Mouse (Mus musculus): ENCODE measurements around the gene Cacna1h. TPM values are rescaled to one million over a fixed set of nuclear protein-coding genes. Genes with fewer than 3 reads are reported as not detected.

Cacna1h gene
- polyA plus RNA-seq (2014; fragmentation: Nextera tagmentation; extraction: Ambion mirVana): 2.6 and 3.2 TPM in 2 replicates

DNA sequence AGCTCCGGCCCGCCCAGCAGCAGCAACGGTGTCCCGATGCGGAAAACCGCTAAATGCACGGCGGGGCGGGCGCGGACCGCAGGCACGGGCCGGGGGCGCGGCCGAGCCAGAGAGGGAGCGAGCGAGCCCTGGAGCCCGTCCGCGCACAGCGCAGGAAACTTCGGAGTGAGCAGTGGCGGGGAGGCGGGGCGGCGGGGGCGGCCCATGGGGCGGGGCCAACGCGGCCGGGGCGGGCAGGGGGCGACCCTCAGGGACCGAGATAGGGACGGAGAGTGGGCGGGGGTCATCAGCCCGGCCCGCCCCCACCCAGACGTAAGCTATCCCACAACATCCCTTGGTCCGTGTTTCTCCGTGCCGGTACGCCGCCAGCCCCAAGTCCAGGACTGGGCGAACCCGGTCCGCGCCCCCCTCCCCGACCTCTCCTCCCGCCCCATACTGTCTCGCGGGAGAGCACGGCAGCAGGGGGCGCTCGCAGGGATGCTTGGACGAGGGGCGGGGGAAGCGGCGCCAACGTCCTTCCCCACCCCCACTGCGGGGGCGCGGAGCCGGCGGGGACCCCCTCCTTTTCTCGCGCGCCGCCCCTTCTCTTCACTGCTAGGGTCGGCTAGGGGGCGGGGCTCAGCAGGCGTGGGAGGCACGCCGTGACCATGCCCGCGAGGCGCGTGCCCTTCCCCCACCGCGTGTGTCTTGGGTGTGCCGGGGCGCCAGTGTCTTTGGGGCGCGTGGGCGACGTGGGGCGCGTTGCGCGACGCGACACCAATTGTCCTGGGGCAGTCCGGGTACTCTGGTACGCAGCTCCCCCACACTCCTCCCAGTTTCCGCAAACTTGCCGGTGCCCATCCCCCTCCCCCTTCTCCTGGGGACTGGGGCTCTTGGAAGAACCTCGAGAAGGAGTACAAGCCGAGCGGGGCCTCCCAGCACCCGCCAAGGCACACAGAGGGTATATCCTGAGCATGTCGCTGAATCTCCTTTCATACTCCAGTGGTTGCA is at the start of gene Cacna1h:
TSS of gene Cacna1h (minus strand) at position 167 of the 990 bp plus-strand sequence.
- no peaks in the 10 kb centered on the region for H3K9me3 ChIP-seq (ENCODE audit: control insufficient read depth, low read length)
- peaks cover 65% of the 10 kb centered on the region for H3K27me3 ChIP-seq (replicated peaks; ENCODE audit: control insufficient read depth, insufficient read depth, low read length)
- DNase-seq (ENCODE audit: low spot score): peak; percentile 80
- H3K4me2 ChIP-seq: peak within 1 kb of the TSS; percentile 74
- peak; percentile 77 for ATAC-seq (replicated peaks; ENCODE audit: low FRiP score)
- peak within 1 kb of the TSS; percentile 68 for H3K27ac ChIP-seq (ENCODE audit: low read depth, low read length)
- H3K4me3 ChIP-seq (ENCODE audit: low read depth, low read length): peak within 1 kb of the TSS; percentile 61
- WGBS: 1% methylated on average over 83 of the region's 103 CpGs
- H3K4me1 ChIP-seq (replicated peaks; ENCODE audit: control insufficient read depth, insufficient read depth, low read length): peaks cover 4% of the 10 kb centered on the region; the same call in 1 of the 2 replicates
- H3K36me3 ChIP-seq (ENCODE audit: control insufficient read depth, insufficient read depth, low read length): no peaks in the 10 kb centered on the region
- H3K9ac ChIP-seq (ENCODE audit: low read depth, low read length): peak within 1 kb of the TSS; percentile 60

DNA sequence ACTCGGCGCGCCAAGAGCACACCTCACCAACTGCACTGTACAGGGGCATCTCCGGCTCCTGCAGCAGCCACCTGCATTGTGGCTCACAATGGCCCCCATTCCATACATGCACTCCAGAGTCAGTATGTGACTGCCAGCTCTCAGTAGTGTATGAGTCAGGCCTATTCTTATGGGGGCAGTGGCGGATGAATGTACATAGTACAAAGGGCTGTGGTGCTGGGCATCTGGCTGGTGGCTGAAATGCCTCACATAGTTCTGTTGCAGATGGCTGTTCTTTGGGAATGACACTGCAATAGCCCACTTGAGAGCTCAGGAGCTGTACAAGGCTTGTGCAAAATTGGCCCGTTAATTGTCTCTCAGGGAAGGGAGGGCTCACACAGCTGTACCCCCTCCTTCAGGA is 48.5 kb upstream of the Cacna1h start:
- no peaks in the 10 kb centered on the region for H3K36me3 ChIP-seq (ENCODE audit: control insufficient read depth, insufficient read depth, low read length)
- peaks cover 14% of the 10 kb centered on the region for H3K27me3 ChIP-seq (replicated peaks; ENCODE audit: control insufficient read depth, insufficient read depth, low read length)
- no peak for DNase-seq (ENCODE audit: low spot score)
- no peak for ATAC-seq (replicated peaks; ENCODE audit: low FRiP score)
- no peak overlapping the region for H3K4me2 ChIP-seq
- H3K4me3 ChIP-seq (ENCODE audit: low read depth, low read length): no peak overlapping the region
- H3K9ac ChIP-seq (ENCODE audit: low read depth, low read length): no peak overlapping the region
- H3K4me1 ChIP-seq (replicated peaks; ENCODE audit: control insufficient read depth, insufficient read depth, low read length): no peaks in the 10 kb centered on the region
- H3K9me3 ChIP-seq (ENCODE audit: control insufficient read depth, low read length): no peaks in the 10 kb centered on the region
- WGBS: 83% methylated on average over 6 of the region's 6 CpGs
- H3K27ac ChIP-seq (ENCODE audit: low read depth, low read length): no peak overlapping the region

DNA sequence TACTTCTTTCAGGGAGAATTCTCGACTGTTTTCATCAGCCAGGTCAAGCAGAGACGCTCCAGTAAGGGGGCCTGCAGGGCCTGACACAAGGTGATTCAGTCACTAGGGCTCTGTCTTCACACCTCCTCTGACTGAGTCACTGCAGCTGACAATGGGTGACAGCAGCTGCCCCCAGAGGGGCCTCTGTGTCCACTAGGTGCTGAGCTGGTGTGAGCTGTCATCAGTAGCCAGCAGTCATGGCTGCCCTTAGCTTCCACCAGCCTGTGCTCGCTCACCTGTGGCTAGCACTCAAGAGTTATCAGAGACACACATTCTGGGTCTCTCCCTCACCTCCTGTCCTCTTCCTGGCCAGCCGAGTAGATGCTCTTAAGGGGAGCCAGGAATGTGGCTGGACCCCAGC is 47.2 kb upstream of the Cacna1h start:
- Histone ChIP-seq H3K36me3 (ENCODE audit: control insufficient read depth, insufficient read depth, low read length) (no peaks in the 10 kb centered on the region), H3K9ac (ENCODE audit: low read depth, low read length) (no peak overlapping the region), H3K4me1 (replicated peaks; ENCODE audit: control insufficient read depth, insufficient read depth, low read length) (no peaks in the 10 kb centered on the region), H3K27ac (ENCODE audit: low read depth, low read length) (no peak overlapping the region), H3K27me3 (replicated peaks; ENCODE audit: control insufficient read depth, insufficient read depth, low read length) (peaks cover 14% of the 10 kb centered on the region), H3K9me3 (ENCODE audit: control insufficient read depth, low read length) (no peaks in the 10 kb centered on the region), H3K4me2 (no peak overlapping the region), H3K4me3 (ENCODE audit: low read depth, low read length) (no peak overlapping the region)
- DNase-seq (ENCODE audit: low spot score) (no peak), ATAC-seq (replicated peaks; ENCODE audit: low FRiP score) (no peak)
- WGBS: 57% methylated on average over 4 of the region's 4 CpGs

DNA sequence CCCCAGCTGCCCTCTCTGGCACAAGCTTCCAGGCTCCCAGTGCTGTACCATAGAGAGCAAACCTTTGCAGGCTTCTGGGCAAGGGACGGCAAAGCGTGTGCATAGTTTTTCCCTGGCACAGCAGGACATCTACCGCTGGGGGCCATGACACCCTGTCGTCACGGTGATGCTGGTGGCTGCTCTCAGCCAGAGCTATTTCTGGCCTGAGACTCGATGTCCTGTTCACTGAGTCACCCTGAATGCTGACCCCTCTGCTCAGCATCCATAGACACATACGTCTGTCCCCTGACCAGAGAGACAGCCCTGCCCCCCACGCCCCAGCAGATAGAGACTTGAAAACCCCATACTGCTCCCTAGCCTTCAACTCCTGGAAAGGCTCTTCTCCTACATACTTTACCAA is 46.6 kb upstream of the Cacna1h start:
- no peaks in the 10 kb centered on the region for H3K36me3 ChIP-seq (ENCODE audit: control insufficient read depth, insufficient read depth, low read length)
- no peak overlapping the region for H3K27ac ChIP-seq (ENCODE audit: low read depth, low read length)
- H3K4me2 ChIP-seq: no peak overlapping the region
- no peak overlapping the region for H3K9ac ChIP-seq (ENCODE audit: low read depth, low read length)
- H3K9me3 ChIP-seq (ENCODE audit: control insufficient read depth, low read length): no peaks in the 10 kb centered on the region
- peaks cover 17% of the 10 kb centered on the region for H3K27me3 ChIP-seq (replicated peaks; ENCODE audit: control insufficient read depth, insufficient read depth, low read length)
- H3K4me3 ChIP-seq (ENCODE audit: low read depth, low read length): no peak overlapping the region
- DNase-seq (ENCODE audit: low spot score) (no peak), ATAC-seq (replicated peaks; ENCODE audit: low FRiP score) (no peak)
- H3K4me1 ChIP-seq (replicated peaks; ENCODE audit: control insufficient read depth, insufficient read depth, low read length): no peaks in the 10 kb centered on the region
- 61% methylated on average over 8 of the region's 8 CpGs for WGBS

DNA sequence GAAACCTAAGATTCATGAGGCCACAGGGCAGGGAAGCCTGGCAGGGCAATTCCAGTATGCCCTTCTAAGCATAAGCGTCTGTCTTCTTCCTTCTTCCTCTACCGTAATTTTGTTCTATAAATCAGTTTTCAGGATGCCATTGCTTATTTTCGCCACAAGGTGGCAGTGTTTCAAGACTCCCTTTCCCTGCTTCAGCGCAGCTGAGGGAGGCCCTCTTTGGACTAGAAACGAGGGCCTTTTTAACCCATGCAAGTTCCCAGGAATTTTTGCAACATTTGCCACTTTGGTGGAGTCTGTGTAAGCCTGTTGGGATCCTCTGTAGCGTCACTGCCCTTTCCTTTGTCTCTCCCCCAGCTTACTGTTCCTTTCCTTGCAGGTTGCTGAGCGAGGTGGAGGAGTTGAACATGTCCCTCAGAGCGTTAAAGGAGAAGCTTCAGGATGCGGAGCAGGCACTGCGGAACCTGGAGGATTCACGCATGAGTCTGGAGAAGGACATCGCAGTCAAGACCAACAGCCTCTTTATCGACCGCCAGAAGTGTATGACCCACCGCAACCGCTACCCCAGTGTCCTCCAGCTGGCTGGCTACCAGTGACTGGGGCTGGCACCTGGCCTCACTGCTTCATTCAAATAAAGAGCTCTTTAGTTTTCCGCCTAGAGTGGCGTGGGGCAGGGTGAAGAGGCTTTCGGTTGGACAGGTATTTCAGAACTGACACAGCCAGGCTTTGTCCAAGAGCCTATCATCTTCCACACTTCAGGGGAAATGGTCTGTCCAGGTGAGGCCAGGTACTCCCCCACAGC is 42.6 kb upstream of the Cacna1h start:
- Histone ChIP-seq H3K9ac (ENCODE audit: low read depth, low read length) (no peak overlapping the region), H3K27ac (ENCODE audit: low read depth, low read length) (no peak overlapping the region), H3K36me3 (ENCODE audit: control insufficient read depth, insufficient read depth, low read length) (no peaks in the 10 kb centered on the region), H3K4me3 (ENCODE audit: low read depth, low read length) (no peak overlapping the region), H3K27me3 (replicated peaks; ENCODE audit: control insufficient read depth, insufficient read depth, low read length) (peaks cover 28% of the 10 kb centered on the region), H3K4me1 (replicated peaks; ENCODE audit: control insufficient read depth, insufficient read depth, low read length) (peaks cover 3% of the 10 kb centered on the region; the same call in 1 of the 2 replicates), H3K9me3 (ENCODE audit: control insufficient read depth, low read length) (no peaks in the 10 kb centered on the region), H3K4me2 (no peak overlapping the region)
- ATAC-seq (replicated peaks; ENCODE audit: low FRiP score) (no peak), DNase-seq (ENCODE audit: low spot score) (no peak)
- 40% methylated on average over 19 of the region's 19 CpGs for WGBS

DNA sequence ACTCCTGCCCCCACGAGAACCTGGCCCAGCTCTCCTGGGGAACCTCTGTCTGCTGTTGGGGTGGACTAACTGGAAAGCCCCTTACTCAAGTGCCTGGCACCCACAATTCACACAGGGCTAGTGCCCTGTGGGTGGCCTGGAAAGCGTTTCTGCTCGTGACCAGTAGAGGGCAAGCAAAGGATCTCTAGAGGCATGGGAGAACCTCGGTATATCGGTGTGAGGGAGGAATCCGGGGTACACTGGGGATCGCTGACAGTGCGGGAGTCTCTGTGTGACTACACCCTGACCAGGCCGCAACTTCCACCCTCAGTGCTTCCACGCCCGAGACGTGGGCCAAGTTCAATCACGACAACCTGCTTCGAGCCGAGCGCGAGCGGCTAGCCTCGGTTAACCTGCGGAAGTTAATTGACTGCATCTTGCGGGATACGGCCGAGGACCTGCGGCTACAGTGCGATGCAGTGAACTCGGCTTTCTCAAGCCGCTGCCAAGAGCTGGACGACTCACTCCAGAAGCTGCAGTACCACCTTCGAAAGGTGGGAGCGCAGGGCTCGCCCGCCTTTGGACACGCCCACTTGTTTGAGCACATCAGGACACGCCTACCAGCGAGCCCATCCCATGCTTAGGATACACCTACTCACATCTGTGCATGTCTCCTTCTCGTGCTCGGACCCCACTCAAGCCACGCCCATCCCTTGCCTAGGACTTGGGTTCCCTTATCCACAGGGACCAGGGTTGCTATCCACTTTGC is 40.9 kb upstream of the Cacna1h start:
- Histone ChIP-seq H3K9ac (ENCODE audit: low read depth, low read length) (no peak overlapping the region), H3K9me3 (ENCODE audit: control insufficient read depth, low read length) (no peaks in the 10 kb centered on the region), H3K27me3 (replicated peaks; ENCODE audit: control insufficient read depth, insufficient read depth, low read length) (peaks cover 28% of the 10 kb centered on the region), H3K27ac (ENCODE audit: low read depth, low read length) (no peak overlapping the region), H3K4me3 (ENCODE audit: low read depth, low read length) (peak overlapping the region; percentile 47), H3K36me3 (ENCODE audit: control insufficient read depth, insufficient read depth, low read length) (no peaks in the 10 kb centered on the region), H3K4me1 (replicated peaks; ENCODE audit: control insufficient read depth, insufficient read depth, low read length) (peaks cover 3% of the 10 kb centered on the region; the same call in 1 of the 2 replicates), H3K4me2 (peak overlapping the region; percentile 83)
- 4% methylated on average over 38 of the region's 38 CpGs for whole genome bisulfite sequencing
- ATAC-seq (replicated peaks; ENCODE audit: low FRiP score) (peak; percentile 59), DNase-seq (ENCODE audit: low spot score) (peak; percentile 51)

DNA sequence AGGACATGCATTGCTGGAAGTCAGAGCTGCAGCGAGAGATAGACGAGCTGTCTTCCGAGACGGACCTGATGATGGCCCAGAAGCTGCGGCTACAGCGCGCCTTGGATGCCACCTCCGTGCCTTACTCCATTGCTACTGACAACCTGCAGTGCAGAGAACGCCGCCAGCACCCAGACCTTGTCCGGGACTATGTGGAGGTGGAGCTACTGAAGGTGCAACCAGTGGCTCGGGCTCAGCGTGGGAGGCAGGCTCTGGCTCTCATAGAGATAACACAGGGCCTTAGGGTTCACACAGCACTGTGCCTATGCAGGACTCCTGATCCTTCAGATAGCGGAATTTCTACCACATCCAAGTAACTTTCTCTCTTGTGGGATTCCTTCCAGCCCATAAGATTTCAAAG is 38.5 kb upstream of the Cacna1h start:
- no peak overlapping the region for H3K9ac ChIP-seq (ENCODE audit: low read depth, low read length)
- H3K4me2 ChIP-seq: peak overlapping the region; percentile 33; the same call in 1 of the 2 replicates
- ATAC-seq (replicated peaks; ENCODE audit: low FRiP score) (no peak), DNase-seq (ENCODE audit: low spot score) (no peak)
- no peaks in the 10 kb centered on the region for H3K36me3 ChIP-seq (ENCODE audit: control insufficient read depth, insufficient read depth, low read length)
- 35% methylated on average over 14 of the region's 14 CpGs for WGBS
- H3K27me3 ChIP-seq (replicated peaks; ENCODE audit: control insufficient read depth, insufficient read depth, low read length): peaks cover 21% of the 10 kb centered on the region
- peaks cover 3% of the 10 kb centered on the region; the same call in 1 of the 2 replicates for H3K4me1 ChIP-seq (replicated peaks; ENCODE audit: control insufficient read depth, insufficient read depth, low read length)
- no peak overlapping the region for H3K4me3 ChIP-seq (ENCODE audit: low read depth, low read length)
- H3K27ac ChIP-seq (ENCODE audit: low read depth, low read length): no peak overlapping the region
- H3K9me3 ChIP-seq (ENCODE audit: control insufficient read depth, low read length): no peaks in the 10 kb centered on the region

DNA sequence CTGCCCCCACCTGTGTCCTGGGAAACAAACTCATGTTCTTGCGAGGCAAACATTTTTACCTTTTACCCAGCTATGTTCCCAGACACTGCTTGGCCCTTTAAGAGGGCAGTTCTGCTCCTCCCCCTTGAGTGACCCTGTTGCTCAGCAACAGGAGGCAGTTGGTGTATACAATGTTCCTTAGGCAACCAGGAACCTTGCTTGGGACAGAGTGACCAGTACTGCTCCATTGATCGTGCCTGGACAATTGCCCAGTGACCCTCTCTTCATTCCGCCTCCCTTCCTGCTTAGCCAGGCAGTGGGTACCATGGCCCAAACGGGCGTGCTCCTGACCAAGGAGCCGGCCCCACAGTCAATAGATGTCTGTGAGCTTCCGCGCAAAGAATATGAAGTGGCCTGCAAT is 37.8 kb upstream of the Cacna1h start:
- H3K9me3 ChIP-seq (ENCODE audit: control insufficient read depth, low read length): no peaks in the 10 kb centered on the region
- no peaks in the 10 kb centered on the region for H3K36me3 ChIP-seq (ENCODE audit: control insufficient read depth, insufficient read depth, low read length)
- H3K4me1 ChIP-seq (replicated peaks; ENCODE audit: control insufficient read depth, insufficient read depth, low read length): peaks cover 3% of the 10 kb centered on the region; the same call in 1 of the 2 replicates
- WGBS: 51% methylated on average over 8 of the region's 8 CpGs
- no peak overlapping the region for H3K27ac ChIP-seq (ENCODE audit: low read depth, low read length)
- DNase-seq (ENCODE audit: low spot score) (no peak), ATAC-seq (replicated peaks; ENCODE audit: low FRiP score) (no peak)
- H3K27me3 ChIP-seq (replicated peaks; ENCODE audit: control insufficient read depth, insufficient read depth, low read length): peaks cover 21% of the 10 kb centered on the region
- H3K4me2 ChIP-seq: peak overlapping the region; percentile 33
- no peak overlapping the region for H3K9ac ChIP-seq (ENCODE audit: low read depth, low read length)
- no peak overlapping the region for H3K4me3 ChIP-seq (ENCODE audit: low read depth, low read length)

Measured in liver, embryonic 11.5 days (tissue).